Mouse (Mus musculus) myocyte (in vitro differentiated cells): Measurements from ENCODE around the gene Gm39115. TPM values are rescaled to one million over a fixed set of nuclear protein-coding genes. Genes with fewer than 3 reads are reported as not detected.
"Not testable (repeated sequence)": the region's sequence is repeated elsewhere in the genome, so short reads cannot be mapped to it uniquely, and the experiment has no call there.

ENCODE experiments used
- H3K27me3 ChIP-seq: one replicate; pipeline ENCODE4 v1.6.1; 2011; ENCODE audit not compliant: control insufficient read depth, insufficient read depth, insufficient read length
- H3K36me3 ChIP-seq: one replicate; pipeline ENCODE4 v1.6.1; 2011; ENCODE audit not compliant: control insufficient read depth, insufficient read depth
- H3K4me2 ChIP-seq: one replicate; pipeline ENCODE4 v1.6.1; 2011; ENCODE audit warnings: low read depth, control low read depth
- H3K4me3 ChIP-seq: one replicate; pipeline ENCODE4 v1.5.1; 2011; ENCODE audit warnings: mild to moderate bottlenecking, control low read depth, moderate library complexity
- H3K79me2 ChIP-seq: one replicate; pipeline ENCODE4 v1.6.1; 2011; ENCODE audit not compliant: control insufficient read depth, insufficient read depth
- H3ac ChIP-seq: one replicate; pipeline ENCODE4 v1.6.1; 2011; ENCODE audit not compliant: control insufficient read depth, insufficient read length
- CEBPB ChIP-seq: IDR thresholded peaks from 2 replicates; pipeline ENCODE4 v1.6.1; 2011; ENCODE audit warnings: mild to moderate bottlenecking, moderate library complexity; ENCODE audit not compliant: poor library complexity, insufficient read depth, severe bottlenecking
- E2F4 ChIP-seq: IDR thresholded peaks from one replicate; pipeline ENCODE4 v1.6.1; 2011; ENCODE audit warnings: mild to moderate bottlenecking, control low read depth, moderate library complexity; ENCODE audit not compliant: insufficient read depth
- MAX ChIP-seq: IDR thresholded peaks from one replicate; pipeline ENCODE4 v1.6.1; 2011; ENCODE audit warnings: low read depth, mild to moderate bottlenecking, control low read depth
- MYOD1 ChIP-seq, 3 experiments: IDR thresholded peaks; one replicate each; pipeline ENCODE4 v1.6.1; 2011; ENCODE audit warnings: control low read depth in 2 of 3, low read depth in 2 of 3, mild to moderate bottlenecking in 2 of 3, moderate library complexity in 1 of 3; ENCODE audit not compliant: insufficient read length in 2 of 3, control insufficient read depth in 1 of 3
- MYOG ChIP-seq, 3 experiments: IDR thresholded peaks; one replicate each; pipeline ENCODE4 v1.6.1; 2011; ENCODE audit warnings: control low read depth in 2 of 3, low read depth in 2 of 3, mild to moderate bottlenecking in 2 of 3; ENCODE audit not compliant: insufficient read length in 2 of 3, control insufficient read depth in 1 of 3, insufficient read depth in 1 of 3
- POLR2A ChIP-seq: IDR thresholded peaks from one replicate; pipeline ENCODE4 v1.6.1; 2011; ENCODE audit warnings: low read depth, mild to moderate bottlenecking, control low read depth, moderate library complexity; ENCODE audit not compliant: insufficient read length
- POLR2AphosphoS2 ChIP-seq: IDR thresholded peaks from one replicate; pipeline ENCODE4 v1.6.1; 2011; ENCODE audit warnings: low read depth, control low read depth; ENCODE audit not compliant: insufficient read length
- REST ChIP-seq: IDR thresholded peaks from one replicate; pipeline ENCODE4 v1.6.1; 2011; ENCODE audit warnings: mild to moderate bottlenecking, control low read depth, moderate library complexity; ENCODE audit not compliant: insufficient read depth, insufficient read length
- SRF ChIP-seq: IDR thresholded peaks from one replicate; pipeline ENCODE4 v1.6.1; 2011; ENCODE audit warnings: low read depth; ENCODE audit not compliant: control insufficient read depth, insufficient read length
- TCF12 ChIP-seq: IDR thresholded peaks from one replicate; pipeline ENCODE4 v1.6.1; 2011; ENCODE audit warnings: mild to moderate bottlenecking, control low read depth; ENCODE audit not compliant: poor library complexity, insufficient read depth, severe bottlenecking
- TCF3 ChIP-seq: IDR thresholded peaks from one replicate; pipeline ENCODE4 v1.6.1; 2011; ENCODE audit warnings: low read depth, control low read depth; ENCODE audit not compliant: insufficient read length
- USF1 ChIP-seq: IDR thresholded peaks from one replicate; pipeline ENCODE4 v1.6.1; 2011; ENCODE audit warnings: low read depth, mild to moderate bottlenecking, control low read depth, moderate library complexity
- polyA plus RNA-seq: library from polyadenylated mRNA; unstranded; fragments of >200 nt; fragmentation: generic; extraction: Trizol; gene quantifications from one replicate; pipeline ENCODE4 v1.2.1, GENCODE M21; 2012; ENCODE audit warnings: missing spikeins

The Gm39115 gene
- polyA plus RNA-seq, 1 experiment: not detected

GRCm38 (mm10) chr7:142159366-142159765 lies 23.5 kb upstream of the Gm39115 start:
- H3K4me3 ChIP-seq: no peak overlapping the region

GRCm38 (mm10) chr7:142157013-142157412 lies 21.2 kb upstream of the Gm39115 start, which contains the start of gene Gm29735:
Gm29735 (minus strand) TSS chr7:142157113.
- H3K36me3 ChIP-seq, H3K79me2 ChIP-seq, H3ac ChIP-seq, H3K4me3 ChIP-seq, H3K4me2 ChIP-seq: not testable (repeated sequence)
- H3K27me3 ChIP-seq: peaks cover 25% of the 10 kb centered on the region

More at GRCm38 (mm10) chr7:142159366-142159765, 23.5 kb upstream of the Gm39115 start:
- TF ChIP-seq MAX (no peak), E2F4 (no peak), TCF12 (no peak), TCF3 (no peak), MYOD1 (IDR thresholded peaks at IDR 0.05; ENCODE audit: control insufficient read depth in 1 of 3, insufficient read length in 2 of 3, low read depth in 2 of 3) (no peak), POLR2AphosphoS2 (no peak), CEBPB (no peak)
- Histone ChIP-seq H3K79me2 (no peaks in the 10 kb centered on the region), H3ac (no peak overlapping the region), H3K27me3 (peaks cover 25% of the 10 kb centered on the region), H3K36me3 (no peaks in the 10 kb centered on the region), H3K4me2 (no peak overlapping the region)

- H3K4me2 ChIP-seq: no peak overlapping the region
- no peak overlapping the region for H3K4me3 ChIP-seq
- H3K79me2 ChIP-seq: no peaks in the 10 kb centered on the region
- no peak overlapping the region for H3ac ChIP-seq
- peaks cover 17% of the 10 kb centered on the region for H3K27me3 ChIP-seq
- H3K36me3 ChIP-seq: no peaks in the 10 kb centered on the region
- TF ChIP-seq TCF3: no peak
- no peak for TF ChIP-seq MYOD1 (IDR thresholded peaks at IDR 0.05; ENCODE audit: control insufficient read depth in 1 of 3, insufficient read length in 2 of 3, low read depth in 2 of 3)
- no peak for TF ChIP-seq MYOG (IDR thresholded peaks at IDR 0.05; ENCODE audit: control insufficient read depth in 1 of 3, insufficient read depth in 1 of 3, insufficient read length in 2 of 3, low read depth in 2 of 3)
- no peak for TF ChIP-seq POLR2A
- TF ChIP-seq TCF12: no peak
- no peak for TF ChIP-seq USF1
- no peak for TF ChIP-seq SRF
- TF ChIP-seq POLR2AphosphoS2: no peak
- no peak for TF ChIP-seq E2F4
- no peak for TF ChIP-seq MAX
- no peak for TF ChIP-seq CEBPB
- TF ChIP-seq REST: no peak
Measured at GRCm38 (mm10) chr7:142155308-142155707, 19.5 kb upstream of the Gm39115 start.

GRCm38 (mm10) chr7:142152191-142152590 lies 16.4 kb upstream of the Gm39115 start:
- H3K79me2 ChIP-seq: no peaks in the 10 kb centered on the region
- H3K4me3 ChIP-seq: no peak overlapping the region
- TF ChIP-seq REST (no peak), MAX (no peak), MYOG (IDR thresholded peaks at IDR 0.05; ENCODE audit: control insufficient read depth in 1 of 3, insufficient read depth in 1 of 3, insufficient read length in 2 of 3, low read depth in 2 of 3) (no peak), TCF3 (no peak), MYOD1 (IDR thresholded peaks at IDR 0.05; ENCODE audit: control insufficient read depth in 1 of 3, insufficient read length in 2 of 3, low read depth in 2 of 3) (no peak), TCF12 (no peak), POLR2AphosphoS2 (no peak), POLR2A (no peak), CEBPB (no peak), E2F4 (no peak), SRF (no peak), USF1 (no peak)
- H3K36me3 ChIP-seq: no peaks in the 10 kb centered on the region
- H3ac ChIP-seq: no peak overlapping the region
- H3K27me3 ChIP-seq: no peaks in the 10 kb centered on the region
- H3K4me2 ChIP-seq: no peak overlapping the region

- no peaks in the 10 kb centered on the region for H3K36me3 ChIP-seq
- H3K27me3 ChIP-seq: no peaks in the 10 kb centered on the region
- no peak overlapping the region for H3K4me2 ChIP-seq
- no peak overlapping the region for H3K4me3 ChIP-seq
- no peaks in the 10 kb centered on the region for H3K79me2 ChIP-seq
- H3ac ChIP-seq: no peak overlapping the region
- TF ChIP-seq POLR2A: no peak
- TF ChIP-seq MYOD1 (IDR thresholded peaks at IDR 0.05; ENCODE audit: control insufficient read depth in 1 of 3, insufficient read length in 2 of 3, low read depth in 2 of 3): no peak
Measured at GRCm38 (mm10) chr7:142148633-142149032, 12.8 kb upstream of the Gm39115 start.
